Mouse (Mus musculus) limb, embryonic 10.5 days (tissue): ENCODE measurements around the gene Cenpe. TPM values are rescaled to one million over a fixed set of nuclear protein-coding genes. Genes with fewer than 3 reads are reported as not detected.
"Not testable (repeated sequence)": the region's sequence is repeated elsewhere in the genome, so short reads cannot be mapped to it uniquely, and the experiment has no call there.

Experiments used
- DNase-seq: peaks from one replicate; pipeline ENCODE4 v3.0.0-alpha.2; 2017; ENCODE audit warnings: low spot score
- H3K27ac ChIP-seq: fragments of 300-500 bp; sonication (generic); 2 replicates; pipeline ENCODE4 v1.5.1; 2016; ENCODE audit warnings: mild to moderate bottlenecking
- H3K27me3 ChIP-seq: fragments of 300-500 bp; sonication (generic); 2 replicates; pipeline ENCODE4 v1.6.1; 2016; ENCODE audit warnings: low read depth, mild to moderate bottlenecking; ENCODE audit not compliant: poor library complexity, severe bottlenecking
- H3K36me3 ChIP-seq: fragments of 300-500 bp; sonication (generic); 2 replicates; pipeline ENCODE4 v1.6.1; 2016; ENCODE audit warnings: mild to moderate bottlenecking, moderate library complexity
- H3K4me1 ChIP-seq: fragments of 300-500 bp; sonication (generic); 2 replicates; pipeline ENCODE4 v1.6.1; 2016
- H3K4me3 ChIP-seq: fragments of 300-500 bp; sonication (generic); 2 replicates; pipeline ENCODE4 v1.5.1; 2016; ENCODE audit warnings: mild to moderate bottlenecking, moderate library complexity
- H3K9me3 ChIP-seq: fragments of 300-500 bp; sonication (generic); replicated peaks from 2 replicates; pipeline ENCODE4 v1.6.1; 2016; ENCODE audit warnings: mild to moderate bottlenecking
- WGBS: fragments of 180-500 bp; shearing (Covaris S2); methylation state at CpG from one replicate; pipeline ENCODE4 v1.1.7; 2016; 5-methylcytosine and 5-hydroxymethylcytosine counted together
- polyA plus RNA-seq: library from polyadenylated mRNA; unstranded; fragments of >200 nt; fragmentation: Nextera tagmentation; extraction: Ambion mirVana; gene quantifications from 2 replicates; pipeline ENCODE4 v1.2.1, GENCODE M21; 2016

Cenpe gene
- polyA plus RNA-seq, result 29.9 and 39.5 TPM in 2 replicates

DNA sequence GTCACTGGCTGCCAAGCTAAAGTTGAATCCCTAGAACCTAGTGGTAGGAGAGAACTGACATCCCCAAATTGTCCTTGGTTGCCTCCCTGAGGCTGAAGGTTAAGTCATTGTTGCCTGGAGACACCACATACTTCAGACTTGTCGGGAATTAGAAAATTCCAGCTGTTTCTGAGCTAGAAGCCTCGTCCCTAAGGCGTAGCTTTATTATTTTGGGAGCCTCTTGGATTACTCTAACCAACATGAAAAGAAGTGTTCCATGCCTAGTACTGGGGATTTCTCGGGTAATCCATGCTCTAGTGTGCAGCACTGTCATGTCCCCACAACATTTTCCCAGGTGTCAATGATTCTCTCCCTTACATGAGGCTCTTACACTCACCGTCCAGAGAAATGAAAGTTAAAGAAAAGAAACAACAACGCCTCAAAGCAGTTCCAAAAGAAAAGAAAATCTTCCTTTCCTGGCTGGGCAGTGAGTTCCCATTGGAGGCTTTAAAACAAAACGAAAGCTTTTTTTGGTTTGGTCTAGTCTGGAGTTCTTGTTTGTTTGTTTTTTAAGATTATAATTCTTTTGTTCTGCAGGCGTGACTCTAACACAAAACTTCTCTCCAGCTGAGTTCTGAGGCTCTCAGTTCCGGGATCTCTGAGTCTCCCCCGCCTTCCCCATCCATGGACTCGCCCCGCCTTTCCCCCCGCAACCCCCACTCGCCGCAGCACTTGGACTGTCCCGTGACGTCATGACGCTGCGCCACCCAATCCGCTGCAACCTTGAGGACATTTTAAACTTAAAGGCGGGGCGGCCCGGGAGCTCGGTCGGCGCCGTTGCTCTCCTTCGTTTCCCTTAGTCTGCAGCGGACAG, at the start of gene Cenpe:
TSS of gene Cenpe (plus strand) at position 733 of the 853 bp plus-strand sequence.
- Histone ChIP-seq H3K4me3 (peak within 1 kb of the TSS; percentile 94), H3K4me1 (peaks cover 18% of the 10 kb centered on the region), H3K27ac (peak within 1 kb of the TSS; percentile 93), H3K9me3 (no peaks in the 10 kb centered on the region), H3K36me3 (peaks cover 24% of the 10 kb centered on the region), H3K27me3 (no peaks in the 10 kb centered on the region)
- WGBS, result 8% methylated on average over 29 of the region's 29 CpGs
- DNase-seq, result peak; percentile 97

DNA sequence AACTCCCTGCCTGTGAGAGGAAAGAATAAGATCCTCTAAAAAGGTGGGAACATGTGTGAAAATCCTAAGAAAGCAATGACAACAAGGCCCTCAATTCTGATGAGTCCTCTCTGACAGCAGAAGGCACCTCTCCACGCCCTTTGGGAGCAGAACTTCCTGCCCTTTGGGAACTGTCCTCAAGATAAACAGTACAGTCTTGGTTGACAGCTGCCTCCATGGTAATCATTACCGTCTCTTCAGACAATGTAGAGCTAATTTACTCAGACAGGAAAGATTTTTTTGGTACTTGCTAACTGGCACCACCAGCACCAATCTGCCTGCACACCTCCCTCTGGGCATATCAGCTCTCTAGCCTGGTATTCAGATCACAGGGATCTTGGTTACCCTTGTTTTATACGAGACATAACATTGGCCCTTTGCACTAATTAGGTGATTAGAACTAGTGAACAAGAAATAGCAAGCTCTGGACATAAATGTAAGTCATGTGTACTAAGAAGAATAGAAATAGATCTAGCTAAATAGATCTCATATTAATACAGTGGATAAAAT, 40.4 kb upstream of the Cenpe start:
- Histone ChIP-seq H3K4me1 (no peaks in the 10 kb centered on the region), H3K27me3 (no peaks in the 10 kb centered on the region), H3K9me3 (no peaks in the 10 kb centered on the region), H3K27ac (no peak overlapping the region), H3K4me3 (no peak overlapping the region), H3K36me3 (no peaks in the 10 kb centered on the region)
- no peak for DNase-seq
- WGBS, result 66% methylated on average over 3 of the region's 3 CpGs

DNA sequence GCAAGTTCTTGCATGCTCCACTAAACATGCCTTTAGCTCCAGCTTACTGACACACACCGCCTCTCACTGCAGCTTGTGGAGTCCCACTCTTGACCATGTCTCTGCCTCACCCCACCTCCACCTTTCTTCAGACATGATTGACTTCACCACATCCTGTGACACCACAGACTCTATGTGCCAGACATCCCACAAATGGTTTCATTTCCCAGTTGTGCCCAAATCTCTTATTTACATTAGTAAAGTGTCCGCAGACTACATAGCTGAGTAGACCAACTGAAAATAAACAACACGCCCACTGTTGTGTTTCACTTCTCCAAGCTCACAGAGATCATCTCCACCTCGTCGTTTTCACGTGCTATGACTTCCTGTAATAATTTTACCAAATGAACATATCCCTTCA, 20.5 kb upstream of the Cenpe start:
- Histone ChIP-seq H3K4me1 (no peaks in the 10 kb centered on the region), H3K9me3 (no peaks in the 10 kb centered on the region), H3K27ac (no peak overlapping the region), H3K36me3 (no peaks in the 10 kb centered on the region), H3K4me3 (no peak overlapping the region), H3K27me3 (no peaks in the 10 kb centered on the region)
- 91% methylated on average over 6 of the region's 6 CpGs for WGBS
- no peak for DNase-seq

DNA sequence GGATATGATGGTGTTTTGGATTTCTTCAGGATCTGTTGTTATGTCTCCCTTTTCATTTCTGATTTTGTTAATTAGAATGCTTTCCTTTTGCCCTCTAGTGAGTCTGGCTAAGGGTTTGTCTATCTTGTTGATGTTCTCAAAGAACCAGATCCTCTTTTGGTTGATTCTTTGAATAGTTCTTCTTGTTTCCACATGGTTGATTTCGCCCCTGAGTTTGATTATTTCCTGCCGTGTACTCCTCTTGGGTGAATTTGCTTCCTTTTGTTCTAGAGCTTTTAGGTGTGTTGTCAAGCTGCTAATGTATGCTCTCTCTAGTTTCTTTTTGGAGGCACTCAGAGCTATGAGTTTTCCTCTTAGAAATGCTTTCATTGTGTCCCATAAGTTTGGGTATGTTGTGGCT, 14.3 kb upstream of the Cenpe start:
- not testable (repeated sequence) for H3K36me3 ChIP-seq, H3K27me3 ChIP-seq, H3K27ac ChIP-seq, DNase-seq, H3K4me1 ChIP-seq, H3K9me3 ChIP-seq, H3K4me3 ChIP-seq
- WGBS, result 93% methylated on average over 2 of the region's 2 CpGs

DNA sequence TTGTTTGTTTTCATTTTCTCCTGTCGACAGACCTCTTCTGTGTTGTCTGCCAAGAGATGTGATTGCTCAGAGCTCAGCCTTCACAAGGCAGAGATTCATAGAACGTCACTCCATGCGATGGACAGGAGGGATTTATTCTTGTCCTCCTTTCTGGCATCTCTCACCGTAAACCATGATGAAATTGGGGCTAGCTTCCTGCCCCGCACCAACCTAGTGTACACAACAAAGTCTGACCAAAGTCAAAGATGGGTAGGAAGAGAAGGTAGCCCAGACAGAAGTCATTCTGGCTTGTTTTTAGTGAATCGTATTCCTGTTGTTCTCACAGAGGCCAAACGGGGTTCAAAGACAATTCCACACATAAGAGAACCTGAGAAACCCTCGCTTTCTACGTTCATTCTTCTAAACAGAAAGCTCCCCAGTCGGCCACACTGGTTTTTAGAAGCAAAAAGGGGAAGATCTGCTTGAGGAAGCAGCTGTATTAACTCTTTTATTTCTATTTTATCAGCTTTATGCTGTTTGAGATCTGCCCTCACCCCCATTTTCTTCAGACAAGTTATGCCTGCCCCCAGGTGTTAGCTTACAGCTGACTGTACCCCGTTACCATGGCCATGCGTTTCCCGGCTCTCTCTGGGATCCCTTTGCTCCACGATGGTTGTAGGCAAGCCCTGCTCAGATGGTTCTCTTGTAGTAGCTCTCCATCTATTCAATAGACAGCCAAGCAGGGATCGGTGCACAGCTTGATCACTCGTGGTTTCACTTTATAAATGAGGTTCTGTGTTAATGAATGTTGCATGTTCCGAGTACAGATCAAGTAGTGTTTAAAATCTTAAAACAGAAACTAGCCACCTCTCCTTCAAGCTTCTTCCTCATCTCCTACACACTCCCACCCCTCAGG, 11.7 kb upstream of the Cenpe start:
- Histone ChIP-seq H3K4me3 (no peak overlapping the region), H3K27ac (no peak overlapping the region), H3K4me1 (no peaks in the 10 kb centered on the region), H3K36me3 (no peaks in the 10 kb centered on the region), H3K9me3 (no peaks in the 10 kb centered on the region), H3K27me3 (no peaks in the 10 kb centered on the region)
- no peak for DNase-seq
- 90% methylated on average over 17 of the region's 17 CpGs for WGBS

DNA sequence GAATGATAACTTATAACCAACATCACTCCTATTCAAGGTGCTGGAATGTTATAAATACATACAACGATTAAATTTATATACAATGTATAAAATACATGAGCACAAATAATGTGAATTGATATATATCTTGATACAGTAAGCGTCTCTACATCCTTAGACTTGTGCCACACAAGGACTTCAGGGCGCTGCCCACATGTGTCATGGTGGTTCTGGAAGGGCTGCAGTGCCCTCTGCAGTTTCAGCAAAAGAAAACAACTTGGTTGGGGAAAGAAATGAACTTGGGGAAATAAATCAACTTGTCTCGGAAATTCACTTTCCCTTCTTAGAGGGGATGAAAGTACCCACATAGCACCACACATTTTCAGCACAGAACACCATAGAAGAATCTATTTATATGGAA, 5.7 kb upstream of the Cenpe start:
- H3K9me3 ChIP-seq, result no peaks in the 10 kb centered on the region
- 54% methylated on average over 4 of the region's 4 CpGs for WGBS
- H3K27ac ChIP-seq, result no peak overlapping the region
- no peak overlapping the region for H3K4me3 ChIP-seq
- H3K27me3 ChIP-seq, result no peaks in the 10 kb centered on the region
- no peaks in the 10 kb centered on the region for H3K36me3 ChIP-seq
- peak; percentile 35 for DNase-seq
- 0 out of 2 replicates have a peak, but pooled peaks cover under 1% of the 10 kb centered on the region for H3K4me1 ChIP-seq

DNA sequence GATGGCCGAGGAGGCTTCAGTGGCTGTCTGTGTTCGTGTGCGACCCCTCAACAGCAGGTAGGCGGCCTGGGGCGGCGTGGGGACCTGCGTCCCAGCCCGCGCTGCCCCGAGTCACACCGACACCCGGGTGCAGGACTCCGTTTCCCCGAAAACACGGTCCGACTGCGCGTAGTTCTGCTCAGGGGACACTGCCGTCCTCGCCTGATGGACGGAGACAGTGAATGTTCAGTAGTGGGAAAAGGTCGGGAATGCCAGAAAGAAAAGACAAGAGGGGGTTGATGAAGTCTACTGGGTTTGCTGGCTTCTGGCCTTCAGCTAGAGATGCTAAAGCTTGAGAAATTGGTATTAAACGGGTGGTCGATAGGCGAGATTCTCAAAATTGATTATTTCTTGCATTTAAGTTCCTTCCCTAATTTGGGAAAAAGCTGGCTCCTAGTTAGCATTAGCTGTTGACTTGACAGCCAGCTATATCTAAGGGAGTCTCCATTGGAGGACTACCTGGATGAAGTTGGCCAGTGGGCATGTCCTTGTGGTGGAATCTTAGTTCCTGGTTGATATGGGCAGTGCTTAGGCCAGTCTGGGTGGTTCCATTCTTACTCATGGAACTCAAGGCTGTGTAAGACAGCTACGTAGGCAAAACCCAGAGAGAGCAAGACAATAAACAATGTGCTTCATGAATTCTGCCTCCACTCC, 467 bp downstream of the Cenpe start:
- H3K27ac ChIP-seq, result peak overlapping the region; percentile 93
- no peak for DNase-seq
- 1% methylated on average over 26 of the region's 26 CpGs for WGBS
- peaks cover 31% of the 10 kb centered on the region for H3K36me3 ChIP-seq
- peaks cover 18% of the 10 kb centered on the region for H3K4me1 ChIP-seq
- H3K9me3 ChIP-seq, result no peaks in the 10 kb centered on the region
- H3K4me3 ChIP-seq, result peak overlapping the region; percentile 94
- no peaks in the 10 kb centered on the region for H3K27me3 ChIP-seq

DNA sequence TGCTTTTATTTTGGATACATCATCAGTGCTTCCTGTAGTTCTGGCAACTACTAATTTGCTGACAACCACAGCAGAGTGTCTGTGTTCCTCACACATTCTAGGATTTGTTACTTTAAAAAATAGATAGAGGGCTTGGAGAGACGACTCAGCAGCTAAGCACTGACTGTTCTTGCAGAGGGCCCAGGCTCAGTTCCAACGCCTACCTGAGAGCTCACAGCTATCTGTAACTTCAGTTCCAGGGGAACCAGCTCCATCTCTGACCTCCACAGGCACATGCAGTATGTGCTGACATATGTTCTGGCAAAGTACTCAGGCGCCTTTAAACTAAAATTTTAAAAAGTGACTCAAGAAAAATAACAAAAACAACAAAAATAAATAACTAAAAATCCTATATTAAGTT, 19.7 kb downstream of the Cenpe start:
- DNase-seq, result no peak
- Histone ChIP-seq H3K9me3 (no peaks in the 10 kb centered on the region), H3K4me1 (no peaks in the 10 kb centered on the region), H3K27me3 (no peaks in the 10 kb centered on the region), H3K36me3 (peaks cover 85% of the 10 kb centered on the region), H3K27ac (no peak overlapping the region), H3K4me3 (no peak overlapping the region)
- WGBS, result 83% methylated on average over 3 of the region's 3 CpGs

DNA sequence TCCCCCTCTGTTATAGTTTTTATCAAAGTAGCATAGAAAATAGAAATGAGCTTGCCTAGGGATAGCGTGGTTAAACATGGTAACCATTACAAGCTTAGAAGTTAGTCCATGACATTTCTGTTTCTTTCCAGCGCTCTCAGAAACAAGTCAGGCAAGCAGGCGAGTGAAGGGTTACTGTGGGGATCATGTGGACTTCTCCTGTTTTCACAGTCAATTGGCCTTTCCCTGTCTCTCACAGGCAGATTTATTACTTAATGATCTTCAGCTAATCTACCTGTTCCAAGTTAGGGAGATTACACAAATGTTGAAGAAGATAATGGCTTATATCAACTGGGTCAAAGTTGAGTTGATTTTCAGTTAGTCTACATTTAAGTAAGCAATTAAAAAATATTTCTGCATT, 20.1 kb downstream of the Cenpe start:
- Histone ChIP-seq H3K4me3 (no peak overlapping the region), H3K9me3 (no peaks in the 10 kb centered on the region), H3K27ac (no peak overlapping the region), H3K36me3 (peaks cover 89% of the 10 kb centered on the region), H3K27me3 (no peaks in the 10 kb centered on the region), H3K4me1 (no peaks in the 10 kb centered on the region)
- no peak for DNase-seq
- 91% methylated on average over 3 of the region's 3 CpGs for WGBS

DNA sequence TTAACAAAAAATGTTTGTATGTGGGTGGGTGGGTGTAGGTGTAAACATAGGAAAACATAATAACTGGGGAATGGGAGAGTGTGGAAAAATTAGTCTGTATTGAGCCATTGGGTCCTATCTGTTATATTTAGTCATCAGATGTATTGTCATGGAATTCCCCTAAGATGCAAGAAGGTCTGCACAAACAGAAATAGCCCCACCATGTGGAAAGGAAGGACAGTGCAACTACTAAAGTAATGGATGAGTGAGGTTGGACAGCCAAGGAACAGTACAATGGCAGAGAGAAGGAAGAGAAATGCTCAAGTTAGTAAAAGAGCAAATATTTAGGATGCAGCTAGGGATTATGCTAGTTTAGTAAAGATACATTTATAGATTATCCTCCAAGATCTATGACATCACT, 33.4 kb downstream of the Cenpe start:
- H3K36me3 ChIP-seq, result peaks cover 100% of the 10 kb centered on the region
- no peaks in the 10 kb centered on the region for H3K9me3 ChIP-seq
- H3K4me1 ChIP-seq, result no peaks in the 10 kb centered on the region
- no peak for DNase-seq
- no peak overlapping the region for H3K4me3 ChIP-seq
- no peaks in the 10 kb centered on the region for H3K27me3 ChIP-seq
- no peak overlapping the region for H3K27ac ChIP-seq

DNA sequence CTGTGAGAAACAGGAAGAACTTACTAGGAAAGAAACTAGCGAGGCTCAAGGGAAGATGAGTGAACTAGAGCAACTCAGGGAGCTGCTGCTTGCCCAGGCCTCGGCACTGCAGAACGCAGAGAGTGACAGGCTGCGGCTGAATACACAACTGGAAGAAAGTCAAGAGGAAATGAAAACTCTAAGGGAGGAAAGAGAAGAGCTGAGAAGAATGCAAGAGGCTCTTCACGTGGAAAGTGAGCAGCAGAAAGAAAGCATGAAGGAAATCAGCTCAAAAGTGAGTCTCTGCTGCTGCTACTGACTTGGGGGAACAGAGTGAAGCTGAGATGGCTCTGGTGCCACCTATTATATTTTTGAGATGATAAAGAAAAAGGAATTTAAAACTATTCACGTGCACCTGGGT, 34.5 kb downstream of the Cenpe start:
- Histone ChIP-seq H3K27ac (no peak overlapping the region), H3K4me1 (no peaks in the 10 kb centered on the region), H3K4me3 (no peak overlapping the region), H3K36me3 (peaks cover 100% of the 10 kb centered on the region), H3K27me3 (no peaks in the 10 kb centered on the region), H3K9me3 (no peaks in the 10 kb centered on the region)
- 96% methylated on average over 6 of the region's 6 CpGs for WGBS
- no peak for DNase-seq

DNA sequence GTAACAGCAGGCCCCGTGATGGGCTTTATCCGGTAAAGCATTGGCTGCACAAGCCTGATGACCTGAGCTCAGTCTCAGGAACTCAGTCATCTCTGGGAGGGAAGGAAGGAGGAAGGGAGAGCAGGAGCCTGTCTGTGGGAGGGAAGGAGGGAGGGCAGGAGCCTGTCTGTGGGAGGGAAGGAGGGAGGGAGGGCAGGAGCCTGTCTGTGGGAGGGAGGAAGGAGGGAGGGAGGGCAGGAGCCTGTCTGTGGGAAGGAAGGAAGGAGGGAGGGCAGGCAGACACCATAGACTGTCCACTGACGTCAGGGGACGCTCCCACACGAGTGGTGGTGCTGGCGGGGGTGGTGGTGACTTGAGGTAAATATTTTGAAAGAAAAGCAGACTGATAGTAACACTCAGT, 36.8 kb downstream of the Cenpe start:
- Histone ChIP-seq H3K27ac (no peak overlapping the region), H3K9me3 (no peaks in the 10 kb centered on the region), H3K27me3 (no peaks in the 10 kb centered on the region), H3K36me3 (peaks cover 97% of the 10 kb centered on the region), H3K4me1 (no peaks in the 10 kb centered on the region), H3K4me3 (no peak overlapping the region)
- 87% methylated on average over 6 of the region's 6 CpGs for WGBS
- DNase-seq, result peak; percentile 41
